Mouse (Mus musculus): ENCODE results near the gene Hspb11. TPM values are rescaled to one million over a fixed set of nuclear protein-coding genes. Genes with fewer than 3 reads are reported as not detected.
A peak's percentile ranks its signal among the peaks of the same experiment; 100 is the strongest.

The Hspb11 gene
- polyA plus RNA-seq, 1 experiment from 2014 or later, result 44.9 TPM

DNA sequence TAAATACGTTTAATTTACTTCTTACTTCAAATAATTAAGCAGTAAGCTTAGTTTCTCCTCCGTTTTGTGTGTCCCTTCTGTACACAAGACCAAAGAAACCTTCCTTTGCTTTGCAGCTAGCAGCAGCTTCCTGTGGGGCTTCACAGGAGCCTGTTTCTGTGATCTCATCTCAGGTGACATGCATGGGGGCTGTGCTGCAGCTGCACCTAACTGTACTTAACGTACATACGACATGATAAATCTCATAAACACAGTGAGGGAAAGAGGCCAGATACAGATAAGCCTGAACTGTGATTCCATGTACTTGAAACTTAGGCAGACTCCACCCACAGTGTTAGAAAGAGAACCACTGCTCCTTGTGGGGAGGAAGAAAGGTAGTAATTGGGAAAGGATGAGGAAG, 6.6 kb downstream of the Hspb11 start:
- H3K36me3 ChIP-seq, result peaks cover 8% of the 10 kb centered on the region
- 43% methylated on average over 4 of the region's 4 CpGs for WGBS
- H3K4me3 ChIP-seq, result no peak overlapping the region
- no peak overlapping the region for H3K9ac ChIP-seq
- no peaks in the 10 kb centered on the region for H3K27me3 ChIP-seq
- no peaks in the 10 kb centered on the region for H3K4me1 ChIP-seq
- peaks cover 3% of the 10 kb centered on the region for H3K9me3 ChIP-seq
- no peak for ATAC-seq (ENCODE audit: low FRiP score, low read depth)
- no peak overlapping the region for H3K4me2 ChIP-seq (replicated peaks)
- no peak overlapping the region for H3K27ac ChIP-seq

DNA sequence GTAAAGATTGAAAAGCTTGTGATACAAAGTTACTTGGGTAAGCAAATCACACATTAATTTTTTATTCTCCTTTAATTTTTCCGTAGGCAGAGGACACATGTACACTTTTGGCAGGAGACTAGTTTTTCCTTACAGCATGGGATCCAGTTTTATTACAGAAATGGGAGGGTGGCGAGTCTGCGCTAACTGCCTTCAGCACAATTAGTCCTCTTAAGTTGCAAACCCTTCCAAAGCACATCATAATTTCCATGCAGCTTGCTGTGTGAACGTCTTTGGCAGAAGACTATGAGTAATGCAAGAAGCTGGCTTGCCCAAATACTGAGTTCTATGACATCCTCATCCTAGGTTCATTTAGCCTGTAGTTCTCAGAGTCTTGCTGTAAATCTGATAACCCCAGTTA, 20.3 kb downstream of the Hspb11 start:
- no peaks in the 10 kb centered on the region for H3K27me3 ChIP-seq
- no peaks in the 10 kb centered on the region for H3K9me3 ChIP-seq
- H3K36me3 ChIP-seq, result peaks cover 5% of the 10 kb centered on the region; the same call in 1 of the 2 replicates
- 44% methylated on average over 4 of the region's 4 CpGs for WGBS
- no peak overlapping the region for H3K4me3 ChIP-seq
- H3K4me1 ChIP-seq, result peaks cover 11% of the 10 kb centered on the region
- H3K9ac ChIP-seq, result no peak overlapping the region
- no peak overlapping the region for H3K4me2 ChIP-seq (replicated peaks)
- peak overlapping the region; percentile 52; the same call in 1 of the 2 replicates for H3K27ac ChIP-seq
- ATAC-seq (ENCODE audit: low FRiP score, low read depth), result no peak

DNA sequence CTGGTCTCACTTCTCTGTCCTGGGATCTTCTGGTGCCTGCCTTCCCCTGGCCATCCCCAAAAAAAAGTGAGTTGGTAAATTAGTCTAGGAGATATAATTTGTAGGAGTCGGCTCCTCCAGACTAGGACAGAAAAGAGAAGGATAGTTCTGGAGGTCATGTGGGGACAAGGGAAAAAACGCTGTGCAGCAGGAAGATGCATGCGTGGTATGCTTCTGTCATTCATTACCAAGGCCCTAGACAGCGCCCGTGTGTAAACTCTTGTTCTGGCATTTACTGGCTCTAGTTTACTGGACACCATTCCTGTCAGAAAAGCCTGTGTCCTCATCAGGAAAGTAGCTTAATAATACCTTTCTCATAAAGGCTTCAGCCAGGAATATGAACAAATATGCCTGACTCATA, 21.1 kb downstream of the Hspb11 start:
- Histone ChIP-seq H3K4me2 (replicated peaks) (no peak overlapping the region), H3K27me3 (no peaks in the 10 kb centered on the region), H3K27ac (peak overlapping the region; percentile 52; the same call in 1 of the 2 replicates), H3K4me1 (peaks cover 11% of the 10 kb centered on the region), H3K9me3 (no peaks in the 10 kb centered on the region), H3K36me3 (peaks cover 5% of the 10 kb centered on the region; the same call in 1 of the 2 replicates), H3K9ac (no peak overlapping the region), H3K4me3 (no peak overlapping the region)
- 64% methylated on average over 5 of the region's 5 CpGs for whole genome bisulfite sequencing
- ATAC-seq (ENCODE audit: low FRiP score, low read depth), result no peak

DNA sequence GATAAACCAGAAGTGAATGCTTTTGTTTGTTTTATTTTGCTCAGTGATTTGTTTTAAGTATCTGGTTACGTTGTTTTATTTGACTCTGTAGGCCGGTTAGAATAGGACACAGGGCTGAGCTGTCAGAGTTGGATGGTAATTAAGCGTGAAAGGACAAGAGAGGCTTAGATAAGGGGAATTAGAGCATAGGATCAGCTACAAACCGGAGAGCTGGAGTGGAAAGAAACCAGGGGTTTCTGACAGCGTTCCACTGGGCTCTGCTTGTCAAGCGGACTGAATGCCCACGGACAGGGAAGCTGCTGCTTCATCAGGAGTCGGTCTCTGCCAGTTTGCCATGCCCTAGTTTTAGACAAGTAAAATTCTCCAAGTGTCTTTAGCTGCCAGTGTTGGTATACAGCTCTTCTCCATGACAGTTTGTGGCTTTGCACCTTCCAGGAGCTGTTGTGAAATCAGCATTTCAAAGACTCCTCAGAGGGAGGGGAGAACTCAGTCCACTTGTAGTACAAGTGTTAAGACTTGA, 24.9 kb downstream of the Hspb11 start:
- 27% methylated on average over 8 of the region's 8 CpGs for WGBS
- no peak for ATAC-seq (ENCODE audit: low FRiP score, low read depth)
- Histone ChIP-seq H3K9ac (no peak overlapping the region), H3K4me3 (no peak overlapping the region), H3K4me1 (peaks cover 11% of the 10 kb centered on the region), H3K4me2 (replicated peaks) (no peak overlapping the region), H3K27ac (no peak overlapping the region), H3K36me3 (peaks cover 24% of the 10 kb centered on the region), H3K9me3 (no peaks in the 10 kb centered on the region), H3K27me3 (no peaks in the 10 kb centered on the region)

DNA sequence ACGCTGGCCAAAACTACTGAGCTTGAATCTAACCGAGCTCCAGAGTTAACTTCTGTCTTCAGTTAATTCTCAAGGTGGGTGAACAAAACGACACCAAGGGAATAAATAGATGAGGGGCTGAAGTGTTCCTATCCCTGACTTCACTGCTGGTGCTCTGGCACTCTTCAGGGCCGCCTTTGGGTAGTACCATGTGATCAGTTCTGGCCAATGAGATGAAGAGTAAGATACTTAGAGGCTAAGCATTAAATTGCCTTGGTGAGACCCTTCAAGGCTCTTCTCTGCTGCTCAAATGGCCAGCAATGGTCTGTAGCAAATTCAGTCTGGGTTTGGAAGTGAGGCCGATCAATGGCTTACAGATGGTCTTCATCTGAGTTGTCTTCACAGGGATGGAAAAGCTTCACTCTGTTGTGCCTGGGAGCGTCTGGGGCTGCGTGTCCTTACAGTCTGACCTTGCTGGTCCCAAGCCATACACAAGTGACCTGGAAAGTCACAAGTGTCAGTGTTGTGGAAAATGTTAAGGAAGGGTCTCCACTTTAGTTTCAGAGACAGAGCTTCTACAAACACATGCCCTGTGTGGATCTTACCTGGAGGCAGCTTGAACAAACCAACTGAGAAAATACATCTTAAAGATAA, 27.6 kb downstream of the Hspb11 start:
- Histone ChIP-seq H3K36me3 (peaks cover 27% of the 10 kb centered on the region), H3K4me3 (no peak overlapping the region), H3K4me1 (no peaks in the 10 kb centered on the region), H3K27me3 (no peaks in the 10 kb centered on the region), H3K9ac (no peak overlapping the region), H3K9me3 (no peaks in the 10 kb centered on the region), H3K27ac (no peak overlapping the region), H3K4me2 (replicated peaks) (no peak overlapping the region)
- no peak for ATAC-seq (ENCODE audit: low FRiP score, low read depth)
- 80% methylated on average over 7 of the region's 7 CpGs for WGBS

DNA sequence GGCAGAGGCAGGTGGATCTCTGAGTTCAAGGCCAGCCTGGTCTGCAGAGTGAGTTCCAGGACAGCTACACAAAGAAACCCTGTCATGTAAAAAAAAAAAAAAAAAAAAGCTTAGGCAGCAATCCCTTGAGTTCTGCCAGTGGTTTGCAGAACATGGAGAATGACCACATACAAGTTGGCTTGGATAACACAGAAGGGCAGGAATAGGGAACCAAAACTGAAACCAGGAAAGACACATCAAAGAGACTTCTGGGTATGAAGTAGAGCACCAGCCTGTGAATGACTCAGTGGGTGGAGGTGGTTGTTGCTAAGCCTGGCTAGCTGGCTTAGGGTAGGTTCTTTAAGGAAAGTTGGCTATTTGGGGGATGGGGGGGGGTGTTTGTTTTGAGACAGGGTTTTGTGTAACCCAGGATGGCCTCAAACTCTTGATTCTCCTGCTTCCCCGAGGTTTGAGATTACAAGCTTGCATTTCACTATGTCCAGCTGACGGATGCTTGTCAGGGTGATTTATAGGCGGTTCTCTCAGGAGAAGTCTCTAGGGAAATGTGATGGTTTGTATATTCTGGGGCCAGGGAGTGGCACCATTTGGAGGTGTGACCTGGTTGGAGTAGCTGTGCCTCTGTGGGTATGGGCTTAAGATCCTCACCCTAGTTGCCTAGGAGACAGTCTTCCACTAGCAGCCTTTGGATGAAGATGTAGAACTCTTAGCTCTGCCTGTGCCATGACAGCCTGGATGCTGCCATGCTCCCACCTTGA, 32.2 kb downstream of the Hspb11 start:
- no peak for ATAC-seq (ENCODE audit: low FRiP score, low read depth)
- no peak overlapping the region for H3K27ac ChIP-seq
- H3K27me3 ChIP-seq, result no peaks in the 10 kb centered on the region
- no peaks in the 10 kb centered on the region for H3K4me1 ChIP-seq
- 68% methylated on average over 3 of the region's 3 CpGs for WGBS
- H3K9ac ChIP-seq, result no peak overlapping the region
- no peak overlapping the region for H3K4me3 ChIP-seq
- H3K4me2 ChIP-seq (replicated peaks), result no peak overlapping the region
- H3K36me3 ChIP-seq, result peaks cover 18% of the 10 kb centered on the region
- no peaks in the 10 kb centered on the region for H3K9me3 ChIP-seq

DNA sequence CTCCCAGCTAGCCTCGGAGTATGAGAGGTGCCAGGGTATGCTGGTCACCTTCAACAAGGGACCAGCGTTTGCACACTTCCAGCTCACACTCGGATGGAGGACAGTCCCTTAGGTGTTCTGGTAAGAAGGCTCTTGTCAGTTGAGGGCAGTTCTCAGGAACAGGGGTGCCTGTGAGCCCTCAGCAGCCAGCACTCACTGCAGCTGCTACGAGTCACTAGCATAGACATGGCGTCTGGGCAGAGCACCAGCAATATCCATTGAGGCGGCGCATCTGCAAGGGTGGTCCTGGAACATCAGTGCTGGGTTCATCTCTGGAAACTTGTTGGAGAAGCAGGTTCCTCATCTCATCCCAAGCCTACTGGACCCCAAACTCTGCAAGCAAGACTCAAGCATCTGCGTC, 33.0 kb downstream of the Hspb11 start:
- Histone ChIP-seq H3K4me1 (no peaks in the 10 kb centered on the region), H3K27ac (no peak overlapping the region), H3K27me3 (no peaks in the 10 kb centered on the region), H3K36me3 (peaks cover 11% of the 10 kb centered on the region; the same call in 1 of the 2 replicates), H3K4me2 (replicated peaks) (no peak overlapping the region), H3K9ac (no peak overlapping the region), H3K9me3 (no peaks in the 10 kb centered on the region), H3K4me3 (no peak overlapping the region)
- 91% methylated on average over 8 of the region's 8 CpGs for WGBS
- ATAC-seq (ENCODE audit: low FRiP score, low read depth), result no peak

DNA sequence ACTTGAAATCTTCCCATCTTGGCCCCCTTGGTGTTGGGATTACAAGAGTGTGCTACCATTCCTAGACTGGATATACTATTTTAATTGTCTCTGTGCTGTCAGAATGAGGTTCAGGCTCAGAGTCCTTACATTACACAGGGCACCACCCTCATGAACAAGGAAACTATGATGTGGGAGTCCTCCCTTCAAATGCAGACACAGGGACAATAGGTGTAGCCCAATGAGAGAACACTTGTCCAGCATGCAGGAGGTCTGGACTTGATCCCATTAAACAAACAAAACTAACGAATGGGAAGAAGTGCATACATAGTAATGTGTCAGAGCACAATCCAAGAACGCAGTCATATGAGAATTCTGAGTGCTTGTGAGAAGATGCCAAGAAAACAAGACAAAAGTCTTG, 34.1 kb downstream of the Hspb11 start:
- Histone ChIP-seq H3K27me3 (no peaks in the 10 kb centered on the region), H3K4me1 (no peaks in the 10 kb centered on the region), H3K27ac (no peak overlapping the region), H3K9ac (no peak overlapping the region), H3K9me3 (no peaks in the 10 kb centered on the region), H3K36me3 (peaks cover 8% of the 10 kb centered on the region; the same call in 1 of the 2 replicates), H3K4me3 (no peak overlapping the region), H3K4me2 (replicated peaks) (no peak overlapping the region)
- WGBS, result 89% methylated on average over 2 of the region's 2 CpGs
- no peak for ATAC-seq (ENCODE audit: low FRiP score, low read depth)

DNA sequence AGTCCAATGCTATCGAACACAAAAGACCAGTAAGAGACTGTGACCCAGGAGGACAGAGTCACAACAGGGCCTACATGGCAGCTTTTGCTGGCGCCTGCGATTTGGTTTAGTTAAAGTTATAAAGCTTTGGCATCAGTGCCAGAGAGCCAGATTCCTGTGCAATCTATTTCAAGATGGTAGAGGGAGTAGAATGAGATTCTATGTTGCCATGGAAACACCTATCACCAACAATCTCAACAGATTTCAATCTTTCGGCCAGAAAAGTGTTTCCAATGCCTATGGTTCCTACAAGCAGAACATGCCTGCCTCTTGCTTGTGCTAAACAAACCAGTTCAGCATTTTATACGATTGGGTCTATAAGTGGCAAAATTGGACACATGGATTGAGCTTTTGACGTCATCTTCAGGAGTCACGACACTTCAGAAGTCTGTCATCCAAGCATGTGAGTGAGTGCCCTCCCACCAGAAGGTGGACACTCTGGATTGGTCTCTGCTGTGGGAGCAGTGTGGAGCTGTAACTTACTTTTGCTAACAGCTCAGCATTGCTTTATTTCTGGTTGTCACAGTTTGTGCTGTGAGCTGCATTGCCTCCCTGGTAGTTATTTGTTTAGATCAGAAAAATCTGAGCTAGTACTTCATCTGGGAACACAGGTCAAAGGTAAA, 38.3 kb downstream of the Hspb11 start:
- WGBS, result 90% methylated on average over 7 of the region's 7 CpGs
- H3K9ac ChIP-seq, result no peak overlapping the region
- ATAC-seq (ENCODE audit: low FRiP score, low read depth), result no peak

DNA sequence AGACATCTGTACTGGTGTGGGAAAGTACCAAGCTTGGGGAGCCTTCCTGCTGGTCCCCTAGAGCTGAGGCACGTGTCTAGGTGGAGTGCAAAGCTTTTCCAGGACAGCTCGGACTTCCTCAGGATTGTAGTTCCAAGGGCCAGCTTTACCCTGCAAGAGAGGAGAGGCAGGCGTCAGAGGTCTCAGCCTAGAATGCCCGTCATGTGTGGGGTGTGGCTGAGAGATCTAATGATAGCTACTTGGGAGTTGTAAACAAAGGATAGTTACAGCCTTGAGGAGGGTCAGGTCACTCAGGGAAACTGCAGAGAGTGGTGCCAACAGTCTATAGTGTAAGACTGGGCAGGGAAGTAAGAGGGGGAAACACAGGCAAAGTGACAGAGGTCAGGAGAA, 38.9 kb downstream of the Hspb11 start:
- no peak for ATAC-seq (ENCODE audit: low FRiP score, low read depth)
- WGBS, result 34% methylated on average over 4 of the region's 4 CpGs
- no peak overlapping the region for H3K27ac ChIP-seq
- H3K9me3 ChIP-seq, result no peaks in the 10 kb centered on the region
- no peak overlapping the region for H3K9ac ChIP-seq
- no peaks in the 10 kb centered on the region for H3K27me3 ChIP-seq
- no peak overlapping the region for H3K4me3 ChIP-seq
- H3K4me1 ChIP-seq, result no peaks in the 10 kb centered on the region
- H3K36me3 ChIP-seq, result no peaks in the 10 kb centered on the region
- H3K4me2 ChIP-seq (replicated peaks), result no peak overlapping the region

More for the DNA sequence above, 38.3 kb downstream of the Hspb11 start:
- Histone ChIP-seq H3K27me3 (no peaks in the 10 kb centered on the region), H3K9me3 (no peaks in the 10 kb centered on the region), H3K4me1 (no peaks in the 10 kb centered on the region), H3K27ac (no peak overlapping the region), H3K4me3 (no peak overlapping the region), H3K36me3 (no peaks in the 10 kb centered on the region), H3K4me2 (replicated peaks) (no peak overlapping the region)

DNA sequence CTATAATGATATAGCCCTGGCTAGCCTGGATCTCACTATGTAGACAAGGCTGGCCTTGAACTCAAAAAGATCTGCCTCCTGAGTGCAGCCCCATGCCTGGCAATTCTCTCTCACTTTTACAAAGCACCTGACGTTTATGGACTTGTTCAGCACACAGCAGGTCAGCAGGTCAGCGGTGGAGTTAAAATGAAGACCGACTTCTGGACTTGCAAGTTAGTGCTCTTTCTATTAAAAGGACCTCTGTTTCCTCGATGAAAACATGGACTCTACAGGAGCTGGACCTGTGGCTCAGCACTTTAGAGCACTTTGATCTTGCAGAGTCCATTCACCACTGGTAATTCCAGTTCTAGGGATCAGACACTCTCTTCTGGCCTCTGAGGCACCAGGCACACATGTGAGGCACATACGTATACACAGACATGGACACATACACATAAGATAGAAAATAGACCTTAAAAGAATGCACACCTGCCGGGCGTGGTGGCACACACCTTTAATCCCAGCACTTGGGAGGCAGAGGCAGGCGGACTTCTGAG, 44.7 kb downstream of the Hspb11 start:
- H3K4me1 ChIP-seq, result no peaks in the 10 kb centered on the region

DNA sequence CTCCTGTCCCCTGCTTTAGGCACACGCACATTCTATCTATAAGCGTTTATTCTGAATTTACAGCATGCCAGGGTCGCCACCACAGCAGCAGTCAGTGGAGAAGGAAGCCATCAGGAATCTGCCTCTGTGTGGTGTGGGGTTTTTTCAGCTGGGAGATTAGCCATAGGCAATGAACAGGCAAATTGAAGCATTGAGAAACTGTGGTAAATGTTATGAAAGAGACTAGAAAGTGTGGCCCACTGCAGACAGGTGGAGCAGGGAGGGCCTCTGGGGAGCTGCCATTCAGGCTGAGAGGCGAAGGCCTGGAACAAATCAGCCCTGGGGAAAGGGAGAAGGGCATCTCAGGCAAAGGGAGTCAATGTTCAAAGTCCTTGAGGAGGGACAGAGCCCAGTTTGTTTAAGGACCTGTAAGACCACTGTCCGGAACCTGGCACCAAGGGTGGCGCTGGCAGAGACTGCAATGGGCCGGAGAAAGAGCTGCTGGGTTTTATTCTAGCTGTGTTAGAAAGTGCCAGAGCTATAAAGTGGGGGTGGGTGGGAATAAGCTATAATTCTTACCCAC, 46.5 kb downstream of the Hspb11 start:
- no peak overlapping the region for H3K4me3 ChIP-seq
- H3K27me3 ChIP-seq, result 0 out of 2 replicates have a peak, but pooled peaks cover 3% of the 10 kb centered on the region
- no peaks in the 10 kb centered on the region for H3K36me3 ChIP-seq
- H3K27ac ChIP-seq, result no peak overlapping the region
- 79% methylated on average over 7 of the region's 7 CpGs for WGBS
- H3K9me3 ChIP-seq, result no peaks in the 10 kb centered on the region
- no peak overlapping the region for H3K4me2 ChIP-seq (replicated peaks)
- ATAC-seq (ENCODE audit: low FRiP score, low read depth), result no peak
- H3K4me1 ChIP-seq, result no peaks in the 10 kb centered on the region
- H3K9ac ChIP-seq, result no peak overlapping the region

More for the DNA sequence above, 44.7 kb downstream of the Hspb11 start:
- ATAC-seq (ENCODE audit: low FRiP score, low read depth), result no peak
- Histone ChIP-seq H3K36me3 (no peaks in the 10 kb centered on the region), H3K27ac (no peak overlapping the region), H3K4me3 (no peak overlapping the region), H3K9ac (no peak overlapping the region), H3K4me2 (replicated peaks) (no peak overlapping the region), H3K27me3 (no peaks in the 10 kb centered on the region), H3K9me3 (no peaks in the 10 kb centered on the region)
- WGBS, result 69% methylated on average over 8 of the region's 8 CpGs

Measured in limb, embryonic 13.5 days (tissue).